Mouse (Mus musculus) embryonic fibroblast, embryonic 13.5 days (primary cell): Measurements from ENCODE around the gene Cpt1c.

Experiments
- CTCF ChIP-seq: IDR thresholded peaks from 2 replicates; pipeline ENCODE4 v1.5.1; 2011; ENCODE audit warnings: mild to moderate bottlenecking, control low read depth, low read length, moderate library complexity, borderline replicate concordance; ENCODE audit not compliant: insufficient read depth
- POLR2A ChIP-seq: IDR thresholded peaks from 2 replicates; pipeline ENCODE4 v1.6.1; 2011; ENCODE audit warnings: low read depth, mild to moderate bottlenecking, control low read depth, low read length, moderate library complexity

GRCm38 (mm10) chr7:44962831-44963230, 11.8 kb downstream of the Cpt1c start:
- TF ChIP-seq POLR2A, result no peak
- no peak for TF ChIP-seq CTCF
